ENCODE assay signal across 27 mouse cellular contexts in the genomic region with DNA sequence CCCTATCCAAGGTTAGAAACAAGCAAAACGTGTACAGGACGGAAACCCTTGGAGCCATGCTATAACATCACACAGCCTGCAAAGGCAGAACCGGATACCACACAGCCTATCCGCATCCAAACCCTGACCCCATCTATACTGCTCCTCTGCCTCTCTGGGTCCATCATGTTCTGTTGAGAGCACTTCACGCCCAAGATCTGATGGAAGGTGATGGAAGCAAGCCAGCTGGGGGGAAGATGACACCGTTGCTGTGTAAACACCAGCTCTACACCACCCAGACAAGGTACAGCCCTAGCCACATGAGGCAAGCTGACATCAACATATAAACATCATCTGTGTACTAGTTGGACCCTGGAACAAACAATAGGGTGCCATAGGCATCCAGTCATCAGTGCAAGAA.
A peak's percentile ranks its signal among the peaks of the same experiment; 100 is the strongest.
DNase-seq lines count a peak whose midpoint lies in the region; ATAC-seq lines count a peak whose summit lies in the region.
"Had no signal": no experiment of that assay in that cellular context is flagged by ENCODE, and none has a peak within 500 bp of the region (broad histone marks: within the 10 kb centered on the region; RNA-seq: fewer than 3 reads in every experiment).

No protein-coding gene starts in this region.

- no peak for DNase-seq in heart, postnatal 25 days (ENCODE audit: low spot score)
- peak; percentile 0 for DNase-seq in hindbrain, embryonic 10.5 days (ENCODE audit: low spot score)
- DNase-seq in hindbrain, embryonic 14.5 days (ENCODE audit: low spot score): no peak
- DNase-seq in urinary bladder, adult 2 months (ENCODE audit: low spot score): peak; percentile 11
- no peak for DNase-seq in urinary bladder, postnatal 4 days (ENCODE audit: low spot score in 2 of 2)
- no peak for DNase-seq in frontal cortex, postnatal 36 days (ENCODE audit: low spot score in 2 of 2)
- DNase-seq: adrenal gland, adult 2 months; adrenal gland, postnatal 36 days; B cell, adult 2 months; cerebellum, adult 18-20 months; cerebellum, postnatal 10 days; gastrocnemius, postnatal 10 days; kidney, adult 18-20 months; kidney, postnatal 25 days; lung, postnatal 36 days; right cerebral cortex, adult 18-20 months; spleen, adult 18-20 months; thymus, postnatal 14 days had no signal

- peak overlapping the region; percentile 10; the same call in 1 of the 2 replicates for H3K27ac ChIP-seq in heart, embryonic 11.5 days (ENCODE audit: low read depth, low read length)
- H3K27ac ChIP-seq in hindbrain, embryonic 10.5 days: no peak overlapping the region
- no peak overlapping the region for H3K27ac ChIP-seq in hindbrain, embryonic 14.5 days
- H3K27ac ChIP-seq: hindbrain, embryonic 13.5 days; kidney, embryonic 15.5 days; limb, embryonic 13.5 days; lung, embryonic 15.5 days; midbrain, embryonic 15.5 days had no signal

- peaks cover 6% of the 10 kb centered on the region; the same call in 1 of the 2 replicates for H3K9me3 ChIP-seq in heart, embryonic 11.5 days (replicated peaks; ENCODE audit: control insufficient read depth, low read length)
- H3K9me3 ChIP-seq in hindbrain, embryonic 10.5 days: peaks cover 8% of the 10 kb centered on the region
- peaks cover 7% of the 10 kb centered on the region; the same call in 1 of the 2 replicates for H3K9me3 ChIP-seq in hindbrain, embryonic 14.5 days (ENCODE audit: control insufficient read depth, low read length)
- H3K9me3 ChIP-seq: hindbrain, embryonic 13.5 days; limb, embryonic 13.5 days; lung, embryonic 15.5 days; midbrain, embryonic 15.5 days had no signal

- whole genome bisulfite sequencing in heart, embryonic 11.5 days (ENCODE audit: insufficient replicate concordance): 76% methylated on average over 6 of the region's 6 CpGs
- WGBS in hindbrain, embryonic 10.5 days: 91% methylated on average over 6 of the region's 6 CpGs
- WGBS in hindbrain, embryonic 14.5 days: 89% methylated on average over 6 of the region's 6 CpGs

- peaks cover 28% of the 10 kb centered on the region for H3K4me1 ChIP-seq in heart, embryonic 11.5 days (ENCODE audit: control insufficient read depth, insufficient read depth, low read length)
- H3K4me1 ChIP-seq in hindbrain, embryonic 10.5 days (replicated peaks): peaks cover 6% of the 10 kb centered on the region
- H3K4me1 ChIP-seq in hindbrain, embryonic 14.5 days (replicated peaks; ENCODE audit: control insufficient read depth, insufficient read depth, low read length): no peaks in the 10 kb centered on the region
- H3K4me1 ChIP-seq: hindbrain, embryonic 13.5 days; lung, embryonic 15.5 days; midbrain, embryonic 15.5 days had no signal

- intact Hi-C loops in heart, postnatal 25 days (cut with DNase I): loop anchor here (5.0 kb wide), 1 partner anchor 54 kb away; no protein-coding TSS in a partner anchor

- no peak for ATAC-seq in heart, embryonic 11.5 days (replicated peaks; ENCODE audit: insufficient number of reproducible peaks, low FRiP score, low TSS enrichment)
- ATAC-seq in hindbrain, embryonic 14.5 days (ENCODE audit: low FRiP score): no peak
- ATAC-seq: forebrain, embryonic 16.5 days; midbrain, embryonic 15.5 days had no signal

- peaks cover 26% of the 10 kb centered on the region for H3K27me3 ChIP-seq in heart, embryonic 11.5 days (ENCODE audit: control insufficient read depth, insufficient read depth, low read length)
- no peaks in the 10 kb centered on the region for H3K27me3 ChIP-seq in hindbrain, embryonic 10.5 days (ENCODE audit: insufficient read depth, poor library complexity, severe bottlenecking)
- no peaks in the 10 kb centered on the region for H3K27me3 ChIP-seq in hindbrain, embryonic 14.5 days (ENCODE audit: control insufficient read depth, insufficient read depth, low read length)
- H3K27me3 ChIP-seq: hindbrain, embryonic 13.5 days; kidney, embryonic 15.5 days; limb, embryonic 13.5 days; lung, embryonic 15.5 days; midbrain, embryonic 15.5 days had no signal

- H3K9ac ChIP-seq in heart, embryonic 11.5 days (ENCODE audit: low read depth, low read length): no peak overlapping the region
- H3K9ac ChIP-seq in hindbrain, embryonic 14.5 days: no peak overlapping the region
- H3K9ac ChIP-seq: hindbrain, embryonic 13.5 days; kidney, embryonic 15.5 days; limb, embryonic 13.5 days; lung, embryonic 15.5 days; midbrain, embryonic 15.5 days had no signal

- H3K4me2 ChIP-seq in heart, embryonic 11.5 days: no peak overlapping the region
- H3K4me2 ChIP-seq in hindbrain, embryonic 14.5 days (replicated peaks): no peak overlapping the region
- H3K4me2 ChIP-seq: hindbrain, embryonic 13.5 days; kidney, embryonic 15.5 days; limb, embryonic 13.5 days; liver, embryonic 11.5 days; lung, embryonic 15.5 days; midbrain, embryonic 15.5 days had no signal

- H3K36me3 ChIP-seq in heart, embryonic 11.5 days (ENCODE audit: control insufficient read depth, insufficient read depth, low read length): no peaks in the 10 kb centered on the region
- H3K36me3 ChIP-seq in hindbrain, embryonic 10.5 days: no peaks in the 10 kb centered on the region
- H3K36me3 ChIP-seq in hindbrain, embryonic 14.5 days (replicated peaks; ENCODE audit: control insufficient read depth, insufficient read depth): no peaks in the 10 kb centered on the region
- H3K36me3 ChIP-seq: hindbrain, embryonic 13.5 days; kidney, embryonic 15.5 days; limb, embryonic 13.5 days; lung, embryonic 15.5 days; midbrain, embryonic 15.5 days had no signal

- no peak overlapping the region for H3K4me3 ChIP-seq in heart, embryonic 11.5 days (ENCODE audit: low read depth, low read length)
- H3K4me3 ChIP-seq in hindbrain, embryonic 10.5 days: no peak overlapping the region
- H3K4me3 ChIP-seq in hindbrain, embryonic 14.5 days (replicated peaks; ENCODE audit: low read length): no peak overlapping the region
- H3K4me3 ChIP-seq: erythroblast, embryonic 14.5 days; hindbrain, embryonic 13.5 days; kidney, embryonic 15.5 days; limb, embryonic 13.5 days; lung, embryonic 15.5 days; midbrain, embryonic 15.5 days had no signal

Comparison
In these comparisons a context has a peak if more than half of its experiments do, and no peak if none do; other contexts are left out.
1. DNase-seq: peak in hindbrain, embryonic 10.5 days (single experiment) and urinary bladder, adult 2 months (single experiment); none in heart, postnatal 25 days (single experiment), hindbrain, embryonic 14.5 days (single experiment), urinary bladder, postnatal 4 days (0 of 2) and frontal cortex, postnatal 36 days (0 of 2).